Mouse (Mus musculus): ENCODE results near the gene Szrd1.

The Szrd1 gene

DNA sequence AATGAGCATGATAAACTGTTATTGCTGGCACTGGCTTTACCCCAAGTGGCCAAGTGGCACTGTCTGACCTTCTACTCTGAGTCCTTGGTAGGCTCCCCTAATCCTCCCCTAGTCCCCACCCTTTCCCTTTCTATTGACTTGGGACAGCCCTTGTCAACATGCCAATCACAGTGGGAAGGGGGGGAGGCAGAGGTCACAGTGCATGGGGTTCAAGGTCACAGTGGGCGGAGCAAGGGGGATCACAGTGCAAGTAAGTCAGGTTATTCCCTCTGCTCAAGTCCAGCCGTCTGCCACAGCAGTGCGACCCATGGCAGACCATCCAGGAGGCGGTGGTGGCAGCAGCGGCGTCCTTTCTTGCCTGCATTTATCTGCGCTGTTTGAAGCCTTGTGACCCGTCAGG lies 24.2 kb downstream of the Szrd1 start:
- DNase-seq (ENCODE audit: low read depth, low spot score) = no peak

DNA sequence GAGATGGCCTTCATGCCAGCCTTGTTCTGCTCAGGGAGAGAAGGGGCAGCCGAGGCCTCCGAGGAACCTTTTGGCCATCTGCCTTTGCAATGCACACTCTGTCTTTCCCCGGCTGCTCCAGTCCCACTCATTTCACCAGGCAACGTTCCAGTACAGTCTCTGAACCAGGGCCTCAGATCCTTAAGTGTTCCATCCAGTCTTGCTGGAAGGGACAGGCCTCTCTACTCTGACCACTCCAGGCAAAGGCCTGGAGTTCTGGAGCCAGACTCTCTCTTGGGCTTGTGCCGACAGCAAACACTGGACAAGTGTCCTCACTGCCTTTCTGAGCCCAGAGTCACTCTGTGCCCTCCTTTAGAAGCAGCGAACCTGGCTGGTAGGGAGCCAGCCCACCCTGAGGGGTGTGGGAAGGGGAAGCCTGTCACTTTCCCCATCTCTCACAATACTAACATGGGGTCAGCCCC lies 25.0 kb downstream of the Szrd1 start:
- no peak for DNase-seq (ENCODE audit: low read depth, low spot score)

DNA sequence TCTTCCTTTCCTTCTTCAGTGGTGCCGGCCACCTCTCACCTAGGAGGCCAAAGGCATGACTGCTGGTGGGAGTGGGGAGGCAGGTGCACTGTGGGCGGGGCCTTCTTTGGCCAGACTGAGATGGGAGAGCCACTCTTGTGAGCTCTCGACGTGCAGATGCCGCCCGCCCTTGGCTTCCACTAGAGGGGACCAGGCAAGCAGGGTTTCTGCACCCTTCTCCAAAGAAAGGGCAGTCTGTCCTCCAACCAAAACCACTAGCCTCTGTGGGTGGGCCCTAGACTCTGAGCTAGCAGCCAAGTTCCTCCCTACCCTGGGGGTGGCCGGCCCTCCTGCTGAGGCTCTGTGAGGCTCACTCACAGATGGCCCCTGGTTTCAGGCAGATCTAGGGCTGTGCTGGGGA lies 25.7 kb downstream of the Szrd1 start:
- no peak for DNase-seq (ENCODE audit: low read depth, low spot score)

DNA sequence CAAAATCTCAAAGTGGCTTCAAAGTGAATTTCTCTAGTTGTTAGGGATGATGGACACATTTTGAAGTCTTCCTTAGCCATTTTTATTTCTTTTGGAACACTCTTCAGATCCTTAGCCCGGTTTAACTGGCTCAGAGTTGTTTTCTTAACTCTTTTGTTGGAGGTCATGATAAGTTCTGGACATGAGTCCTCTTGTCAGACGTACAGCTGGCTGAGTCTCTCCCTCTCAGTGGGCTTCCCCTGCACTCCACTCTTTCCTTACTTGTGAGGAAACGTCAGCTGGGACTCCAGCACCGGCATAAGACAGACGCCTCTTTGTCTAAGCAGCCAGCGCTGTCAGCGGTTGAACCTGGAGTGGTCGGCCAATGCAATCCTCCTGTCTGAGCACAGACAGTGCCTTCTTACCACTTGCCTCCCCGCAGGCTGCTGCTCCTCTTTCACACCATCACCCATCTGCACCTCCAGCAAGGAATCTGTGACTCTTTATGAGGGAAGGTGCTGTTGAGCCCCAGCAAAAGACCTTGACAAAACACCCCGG lies 31.3 kb downstream of the Szrd1 start:
- no peak for DNase-seq (ENCODE audit: low read depth, low spot score)

DNA sequence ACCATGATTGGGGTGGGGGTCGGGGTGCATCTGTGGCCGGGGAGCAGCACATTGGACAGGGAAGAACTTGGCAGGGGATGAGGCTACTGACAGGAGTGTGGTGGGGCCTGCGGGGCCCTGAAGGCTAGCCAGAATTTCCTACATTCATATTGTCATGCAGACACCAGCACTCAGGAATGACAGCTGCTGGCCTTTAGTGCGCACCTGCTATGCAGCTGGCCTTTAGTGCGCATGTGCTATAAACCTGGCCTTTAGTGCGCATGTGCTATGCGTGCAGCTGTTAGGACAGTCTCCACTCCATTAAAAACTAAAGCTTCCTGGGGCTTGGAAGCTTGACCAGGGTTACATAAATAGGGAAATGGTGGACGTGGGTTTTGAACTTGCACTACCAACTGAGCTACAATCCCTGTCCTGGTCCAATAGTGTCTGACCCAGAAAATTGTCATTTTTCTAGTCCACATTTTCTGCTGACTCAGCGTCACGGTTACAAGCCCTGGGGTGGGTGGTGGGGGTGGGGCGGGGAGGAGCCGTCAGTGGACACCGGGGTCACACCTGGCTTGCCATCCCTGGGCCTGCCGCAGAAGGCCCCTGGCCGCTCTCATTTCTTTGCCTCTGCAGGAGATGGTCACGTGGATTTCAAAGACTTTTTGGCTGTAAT lies 32.9 kb downstream of the Szrd1 start:
- peak; percentile 56 for DNase-seq (ENCODE audit: low read depth, low spot score)

DNA sequence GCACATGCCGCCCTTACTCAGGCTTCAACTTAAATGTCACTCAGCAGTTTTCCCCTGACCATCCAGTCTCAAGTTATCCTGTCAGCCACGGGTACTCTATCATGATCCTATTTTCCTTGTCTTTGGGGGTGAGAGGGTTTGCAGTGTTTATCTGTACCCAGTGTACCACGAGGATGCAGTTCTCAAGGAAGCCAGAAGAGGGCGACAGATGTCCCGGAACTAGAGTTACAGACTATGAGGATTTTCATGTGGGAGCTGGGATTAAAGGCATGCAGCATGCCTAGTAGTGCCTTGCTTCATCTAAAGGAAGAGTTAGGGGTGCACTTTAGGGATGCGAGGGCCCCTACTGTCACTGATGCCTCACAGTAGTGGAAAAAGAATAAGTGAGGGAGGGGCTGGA lies 37.7 kb downstream of the Szrd1 start:
- peak; percentile 59 for DNase-seq (ENCODE audit: low read depth, low spot score)

DNA sequence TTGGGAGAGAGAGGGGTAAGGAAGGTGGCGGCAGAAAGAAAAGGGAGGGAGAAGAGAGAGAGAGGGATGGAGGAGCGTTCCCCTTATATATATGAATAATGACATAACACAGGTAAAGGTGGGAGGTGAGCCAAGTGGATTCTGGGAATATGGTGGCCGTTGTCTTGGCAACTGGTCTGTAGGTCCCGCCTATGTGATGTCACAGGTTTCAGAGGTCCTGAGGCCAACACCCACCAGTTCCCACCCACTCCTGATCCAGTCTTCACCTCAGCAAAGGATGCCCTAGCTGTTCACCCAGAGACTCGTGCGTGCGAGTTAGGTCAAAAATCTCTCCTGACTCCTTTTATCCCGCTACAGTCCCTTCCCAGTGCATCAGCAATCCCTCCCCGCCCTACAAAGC lies 38.3 kb downstream of the Szrd1 start:
- no peak for DNase-seq (ENCODE audit: low read depth, low spot score)

DNA sequence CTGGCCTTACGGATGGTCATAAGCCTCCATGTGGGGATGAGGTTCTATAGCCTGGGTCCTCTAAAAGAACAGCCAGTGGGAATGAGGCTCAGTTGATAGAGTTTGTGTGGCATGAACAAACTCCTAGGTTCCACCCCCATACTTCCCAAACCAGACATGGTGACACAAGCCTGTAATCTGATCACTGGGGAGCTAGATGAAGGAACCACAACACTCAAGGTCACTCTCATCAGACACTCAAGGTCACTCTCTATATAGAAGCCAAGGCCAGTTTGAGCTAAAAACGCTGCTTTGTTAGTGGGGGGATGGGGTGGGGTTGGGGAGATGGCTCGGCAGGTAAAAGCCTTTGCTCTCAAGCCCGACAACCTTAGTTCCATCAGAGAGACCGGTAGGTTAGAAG lies 39.6 kb downstream of the Szrd1 start:
- DNase-seq (ENCODE audit: low read depth, low spot score) = no peak

DNA sequence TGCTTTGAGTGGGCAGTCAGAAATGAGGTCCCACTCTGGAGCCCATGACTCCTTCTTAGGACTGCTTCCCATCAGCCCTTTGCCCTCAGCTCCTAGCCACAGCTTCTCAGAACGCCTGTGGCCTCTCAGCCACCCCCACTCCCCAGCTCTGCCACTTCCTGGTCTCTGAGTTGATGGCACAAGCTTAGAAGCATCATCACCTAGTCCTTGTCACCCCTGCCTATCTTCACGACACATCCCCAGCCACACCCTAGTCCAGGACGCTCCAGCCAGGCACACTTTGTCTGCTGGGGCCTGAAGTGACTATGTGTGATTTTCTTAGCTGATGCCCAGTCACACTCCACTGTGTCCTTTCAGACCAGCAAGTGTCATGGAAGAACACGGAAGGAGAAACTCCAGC lies 40.6 kb downstream of the Szrd1 start:
- no peak for DNase-seq (ENCODE audit: low read depth, low spot score)

DNA sequence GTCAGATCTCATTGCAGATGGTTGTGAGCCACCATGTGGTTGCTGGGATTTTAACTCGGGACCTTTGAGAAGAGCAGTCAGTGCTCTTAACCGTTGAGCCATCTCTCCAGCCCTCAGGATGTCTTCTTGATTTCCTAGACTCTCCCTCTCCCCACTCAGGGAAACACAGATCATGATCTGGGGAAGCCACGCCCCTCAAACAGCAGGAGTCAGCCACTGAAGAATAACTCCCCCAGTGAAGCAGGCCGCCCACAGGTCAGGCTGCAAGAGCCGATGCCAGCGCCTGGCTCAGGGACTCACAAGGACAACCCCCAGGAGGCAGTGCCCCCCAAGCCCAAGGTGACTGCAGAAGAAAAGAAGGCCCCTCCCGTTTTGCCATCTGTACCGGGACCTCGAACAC lies 42.9 kb downstream of the Szrd1 start:
- DNase-seq (ENCODE audit: low read depth, low spot score) = no peak

DNA sequence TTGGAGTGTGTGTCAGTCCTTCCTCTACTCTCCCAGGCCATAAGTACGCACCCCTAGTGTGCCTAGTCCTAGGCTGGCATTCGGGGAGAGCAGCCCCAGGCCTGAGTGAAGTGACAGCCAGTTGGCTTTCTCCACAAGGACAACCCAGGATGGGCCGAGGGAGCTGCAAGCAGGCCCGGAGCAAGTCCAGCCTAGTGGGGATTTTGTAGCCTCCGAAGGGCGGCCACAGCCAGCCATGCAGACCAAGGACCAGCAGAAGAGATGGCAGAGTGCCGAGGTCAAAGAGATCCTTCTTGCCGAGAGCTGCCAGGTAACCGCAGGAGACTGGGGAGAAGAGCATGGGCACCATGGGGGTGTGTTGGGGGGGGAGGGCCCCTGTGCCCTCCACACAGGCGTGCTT lies 44.6 kb downstream of the Szrd1 start:
- no peak for DNase-seq (ENCODE audit: low read depth, low spot score)

DNA sequence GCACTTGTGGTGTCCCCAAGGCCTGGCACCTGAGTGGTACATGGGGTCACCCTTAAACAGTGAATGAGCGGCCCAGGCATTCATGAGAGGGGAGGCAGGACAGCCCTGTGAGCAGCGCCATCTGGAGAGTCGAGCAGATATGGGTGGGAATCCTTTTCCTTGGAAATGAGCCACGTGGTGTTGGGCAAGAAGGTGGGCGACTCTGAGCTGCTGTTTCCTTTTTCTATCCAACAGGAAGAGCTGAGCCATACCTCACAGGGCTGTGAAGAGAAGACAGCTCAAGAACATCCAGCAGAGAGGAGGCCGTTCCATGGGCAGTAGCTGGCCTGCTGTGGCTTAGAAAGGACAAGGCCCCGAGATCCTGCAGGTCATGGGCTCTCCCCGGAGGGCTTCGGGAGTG lies 50.9 kb downstream of the Szrd1 start:
- no peak for DNase-seq (ENCODE audit: low read depth, low spot score)

DNA sequence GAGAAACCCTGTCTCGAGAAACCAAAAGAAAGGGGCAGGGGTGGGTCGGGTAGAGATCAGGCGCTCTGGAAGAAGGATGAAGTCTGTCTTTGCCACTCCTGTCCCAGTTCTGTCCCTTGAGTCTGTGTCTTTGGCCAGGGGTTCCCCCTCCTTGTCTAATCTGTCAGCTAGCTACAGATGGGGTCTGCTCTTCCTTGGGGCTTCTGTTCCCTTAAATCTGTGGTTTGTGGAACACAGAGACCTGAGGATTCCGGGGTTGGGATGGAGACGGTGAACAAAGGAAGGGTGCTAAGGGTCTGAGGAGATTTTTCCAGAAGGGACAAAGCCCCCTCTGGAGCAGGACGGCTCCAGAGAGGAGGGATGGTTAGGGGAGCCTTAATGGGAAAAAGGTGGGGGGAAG lies 51.5 kb downstream of the Szrd1 start, which contains the start of gene Spata21:
TSS of gene Spata21 (plus strand) at position 301 of the 400 bp plus-strand sequence.
- no peak for DNase-seq (ENCODE audit: low read depth, low spot score)

DNA sequence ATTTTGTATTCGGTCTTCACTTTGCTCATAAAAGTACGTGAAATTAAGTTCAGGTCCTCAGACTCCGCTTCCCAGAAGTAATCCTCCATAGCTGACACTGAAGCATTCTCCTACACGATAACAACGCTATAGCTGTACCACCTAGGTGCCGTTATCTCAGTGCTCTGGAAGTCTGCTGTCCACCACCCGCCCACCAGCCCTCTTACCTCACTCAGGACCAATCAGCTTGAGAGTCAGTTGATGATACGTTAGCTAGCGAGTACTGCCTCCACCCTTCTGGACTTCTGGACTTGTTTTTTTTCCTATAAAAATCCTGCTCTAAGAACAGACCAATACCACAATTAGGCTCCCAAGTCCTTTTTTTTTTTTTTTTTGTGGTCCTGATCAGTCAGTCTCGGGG lies 52.7 kb downstream of the Szrd1 start:
- no peak for DNase-seq (ENCODE audit: low read depth, low spot score)

DNA sequence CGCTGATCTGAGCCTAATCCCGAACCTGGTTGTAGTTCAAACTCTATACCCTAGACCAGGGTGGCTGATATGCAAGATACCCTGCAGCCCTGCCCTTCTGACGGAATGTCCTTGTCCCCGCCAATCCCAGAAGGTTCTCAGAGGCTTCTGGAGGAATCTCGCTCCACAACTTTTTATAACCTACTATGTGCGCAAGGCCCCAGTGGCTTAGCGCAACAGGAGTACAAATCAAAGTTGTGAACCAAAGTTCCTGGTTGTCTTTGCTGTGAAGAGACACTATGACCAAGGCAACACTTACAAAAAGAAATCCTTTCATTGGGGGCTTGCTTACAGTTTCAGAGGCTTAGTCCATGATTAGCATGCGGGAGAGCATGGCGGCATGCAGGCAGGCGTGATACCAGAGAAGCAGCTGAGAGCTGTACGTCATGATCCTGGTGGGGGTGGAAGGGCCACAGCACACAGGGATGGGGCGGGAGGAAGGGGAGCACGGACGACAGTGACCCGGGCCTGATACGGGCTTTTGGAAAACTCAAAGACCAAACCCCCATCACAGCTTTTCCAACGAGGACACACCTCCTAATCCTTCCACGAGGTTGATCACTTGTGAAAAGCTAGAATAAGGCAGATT lies 61.0 kb downstream of the Szrd1 start:
- no peak for DNase-seq (ENCODE audit: low read depth, low spot score)

DNA sequence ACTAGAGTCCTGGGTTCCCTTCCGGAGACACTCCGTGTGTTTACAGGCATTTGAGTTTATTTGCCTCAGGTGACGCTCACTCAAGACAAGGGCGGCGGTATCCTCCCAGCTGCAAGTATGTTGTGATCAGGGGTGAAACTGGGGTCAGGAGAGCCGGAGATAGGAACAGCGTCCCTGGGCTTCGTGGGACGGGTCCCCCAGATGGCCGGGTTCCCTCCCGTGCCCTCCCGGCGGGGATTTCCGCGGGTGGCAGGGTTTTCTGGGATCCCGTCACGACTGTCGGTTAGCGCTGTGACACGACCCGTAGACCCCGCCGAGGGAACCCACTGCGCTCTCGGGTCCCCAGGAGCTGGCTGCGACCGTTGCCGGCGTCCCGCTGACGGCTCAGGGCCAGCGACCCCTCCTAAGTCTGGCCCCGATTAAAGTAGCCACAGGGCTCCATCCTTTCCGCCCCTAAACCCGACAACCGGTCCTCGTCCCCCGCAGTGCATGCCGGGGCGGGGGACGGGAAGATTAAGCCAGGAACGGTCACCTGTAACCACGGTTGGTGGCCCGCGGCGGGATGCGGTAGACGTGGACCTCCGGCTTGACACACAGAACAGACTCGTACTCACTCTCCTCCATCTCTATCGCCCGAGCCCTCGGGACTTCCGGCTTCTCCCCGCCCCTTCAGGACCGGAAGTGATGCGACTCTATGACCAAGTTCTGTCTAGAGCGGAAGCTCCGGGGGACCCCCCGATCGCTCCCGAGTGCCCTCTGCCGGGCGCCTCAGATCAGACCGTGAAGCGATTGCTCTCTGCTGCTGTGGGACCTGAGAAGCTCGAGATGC lies 61.7 kb downstream of the Szrd1 start, which contains the start of gene Necap2:
TSS of gene Necap2 (minus strand) at position 677 of the 829 bp plus-strand sequence.
- DNase-seq (ENCODE audit: low read depth, low spot score) = peak; percentile 96

DNA sequence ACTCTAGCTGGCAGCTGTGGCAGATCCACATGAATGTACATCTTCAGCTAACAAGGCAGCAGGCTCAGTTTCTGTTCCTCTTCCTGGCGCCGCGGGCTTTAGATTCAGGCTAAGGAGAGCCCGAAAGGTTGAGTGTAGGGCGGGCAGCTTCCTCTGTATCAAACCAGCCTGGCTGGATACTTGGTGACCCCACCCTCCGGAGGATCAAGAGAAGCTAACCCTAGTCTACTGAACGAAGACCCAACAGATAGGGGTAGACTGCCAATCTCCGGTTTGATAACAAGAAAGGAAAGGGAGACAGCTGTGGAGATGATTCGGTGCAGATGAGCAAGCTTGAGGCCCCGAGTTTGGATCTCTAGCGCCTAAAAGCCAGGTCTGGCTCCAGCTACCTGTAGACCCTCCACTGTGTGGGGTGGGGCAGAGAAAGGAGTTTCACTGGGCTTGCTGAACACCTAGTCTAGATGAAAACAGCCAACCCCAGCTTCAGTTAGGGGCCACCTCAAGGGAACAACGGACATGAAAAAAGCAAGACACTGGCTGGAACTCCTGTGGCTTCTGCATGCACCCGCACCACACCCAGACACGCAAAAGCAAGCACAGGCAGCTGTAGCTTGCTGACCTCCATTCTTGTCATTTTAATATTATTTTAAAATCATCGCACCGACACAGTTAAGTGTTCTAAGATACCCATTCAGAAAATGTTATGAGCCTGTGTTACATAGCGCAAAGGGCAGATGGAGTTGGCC lies 62.6 kb downstream of the Szrd1 start:
- peak; percentile 91 for DNase-seq (ENCODE audit: low read depth, low spot score)

DNA sequence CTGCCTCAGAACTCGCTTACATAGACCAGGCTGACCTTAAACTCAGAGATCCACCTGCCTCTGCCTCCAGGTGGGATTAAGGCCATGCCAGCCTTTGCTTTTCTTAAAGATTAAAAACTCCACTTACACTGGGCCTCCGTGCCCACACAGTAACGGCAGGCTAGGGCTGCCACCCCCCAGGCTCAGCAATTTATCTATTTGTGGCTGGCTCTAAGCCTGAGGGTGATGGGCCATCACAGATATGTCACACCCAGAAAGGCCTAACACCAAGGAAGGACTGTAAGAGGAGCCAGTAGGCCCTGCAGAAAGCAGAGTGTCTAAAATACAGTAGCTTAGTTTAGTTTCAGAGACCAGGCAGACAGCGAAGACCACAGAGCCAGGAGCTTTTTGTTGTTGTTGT lies 65.5 kb downstream of the Szrd1 start:
- DNase-seq (ENCODE audit: low read depth, low spot score) = no peak

DNA sequence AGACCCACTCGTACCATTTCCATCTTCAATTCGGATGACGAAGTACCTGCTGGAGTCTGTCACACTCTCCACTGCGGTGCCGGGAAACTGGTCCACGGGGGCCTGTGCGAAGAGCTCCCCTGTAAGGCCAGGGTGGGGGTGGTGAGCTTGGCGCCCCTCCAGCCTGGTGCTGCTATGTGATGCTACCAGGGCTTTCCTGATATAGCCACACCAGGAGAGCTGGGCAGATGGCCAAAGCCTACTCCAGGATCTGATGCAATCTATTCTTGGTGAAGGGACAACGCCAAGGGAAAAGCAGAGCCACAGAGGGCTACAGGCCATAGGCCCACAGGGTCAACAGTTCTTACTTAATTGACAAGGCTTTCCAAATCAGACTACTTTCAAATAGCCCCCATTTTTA lies 65.9 kb downstream of the Szrd1 start:
- no peak for DNase-seq (ENCODE audit: low read depth, low spot score)

DNA sequence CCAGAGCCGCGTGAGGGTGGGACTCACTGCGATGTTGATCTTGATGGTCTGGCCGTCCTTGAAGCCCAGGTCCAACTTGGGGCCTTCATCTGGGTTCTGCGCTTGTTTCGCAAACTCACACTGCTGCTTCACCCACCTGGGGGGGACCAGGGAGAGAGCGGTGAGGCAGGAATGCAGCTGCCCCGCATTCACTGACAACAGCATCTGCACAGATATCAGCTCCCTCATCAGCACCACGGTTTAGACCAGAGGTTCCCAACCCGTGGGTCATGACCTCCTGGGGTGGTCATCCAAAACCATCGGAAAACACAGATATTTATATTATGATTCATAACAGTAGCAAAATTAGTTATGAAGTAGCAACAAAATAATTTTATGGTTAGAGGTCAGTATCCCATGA lies 67.1 kb downstream of the Szrd1 start:
- no peak for DNase-seq (ENCODE audit: low read depth, low spot score)

DNA sequence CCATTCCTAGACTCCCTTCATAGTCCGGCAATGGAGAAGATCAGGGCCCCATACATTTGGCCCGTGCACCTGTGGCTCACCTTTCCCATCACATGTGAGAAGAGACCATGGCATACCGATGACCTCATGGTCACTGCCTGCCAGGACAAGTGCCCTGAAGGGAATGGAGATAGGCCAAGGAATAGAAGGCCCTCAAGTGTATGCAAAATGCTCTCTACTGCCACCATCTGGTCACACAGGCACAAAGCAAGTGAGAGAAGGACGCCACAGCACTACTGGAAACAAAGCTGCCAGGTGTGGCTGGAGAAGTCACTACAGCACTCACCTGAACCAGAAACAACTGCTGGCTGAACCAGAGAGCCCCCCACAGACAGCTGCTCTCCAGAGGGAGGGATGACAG lies 69.8 kb downstream of the Szrd1 start:
- peak; percentile 59 for DNase-seq (ENCODE audit: low read depth, low spot score)

DNA sequence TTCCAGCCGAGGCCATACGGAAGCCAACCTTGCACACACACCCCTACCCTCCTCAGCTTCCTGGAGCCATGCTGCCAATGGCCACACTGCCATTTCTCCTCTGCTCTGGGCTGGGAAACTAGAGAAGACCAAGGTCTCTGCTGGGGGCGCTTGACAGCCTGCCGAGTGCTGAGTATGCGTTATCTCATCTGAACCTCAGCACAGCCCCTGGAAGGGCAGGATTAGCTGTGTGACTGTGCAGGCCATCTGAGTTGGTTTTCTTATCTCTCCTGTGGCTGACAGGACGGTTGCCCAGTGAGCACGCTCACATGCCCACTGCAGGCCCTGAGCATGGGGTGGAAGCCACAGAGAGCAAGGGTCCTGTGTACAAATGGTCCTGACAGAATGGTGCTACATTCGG lies 70.9 kb downstream of the Szrd1 start:
- no peak for DNase-seq (ENCODE audit: low read depth, low spot score)

Data from A20 (cell line).